Mouse (Mus musculus) forebrain, embryonic 15.5 days (tissue): ENCODE measurements at regions not wholly inside any gene's neighbourhood (a gene's known extent, or its start where the extent isn't known, plus 50 kb on each side); places are given as distances from the start of the nearest gene placed in this dataset.

Experiments
- ATAC-seq: fragments of 200-750 bp; cut with Nextera tagmentation; replicated peaks from 2 replicates; pipeline ENCODE4 v1.8.0; 2017; ENCODE audit warnings: mild to moderate bottlenecking, moderate TSS enrichment, moderate library complexity
- H3K27ac ChIP-seq: fragments of 300-500 bp; sonication (generic); replicated peaks from 2 replicates; pipeline ENCODE4 v1.5.1; 2015; ENCODE audit warnings: mild to moderate bottlenecking, inconsistent platforms
- H3K27me3 ChIP-seq: fragments of 300-500 bp; sonication (generic); 2 replicates; pipeline ENCODE4 v1.6.1; 2015; ENCODE audit warnings: inconsistent platforms
- H3K36me3 ChIP-seq: fragments of 300-500 bp; sonication (generic); 2 replicates; pipeline ENCODE4 v1.6.1; 2015; ENCODE audit warnings: mild to moderate bottlenecking, inconsistent platforms
- H3K4me1 ChIP-seq: fragments of 300-500 bp; sonication (generic); 2 replicates; pipeline ENCODE4 v1.6.1; 2015; ENCODE audit warnings: inconsistent platforms
- H3K4me2 ChIP-seq: fragments of 300-500 bp; sonication (generic); replicated peaks from 2 replicates; pipeline ENCODE4 v1.6.1; 2015; ENCODE audit warnings: mild to moderate bottlenecking, inconsistent platforms
- H3K4me3 ChIP-seq: fragments of 300-500 bp; sonication (generic); 2 replicates; pipeline ENCODE4 v1.5.1; 2015; ENCODE audit warnings: mild to moderate bottlenecking, inconsistent platforms
- H3K9ac ChIP-seq: fragments of 300-500 bp; sonication (generic); replicated peaks from 2 replicates; pipeline ENCODE4 v1.6.1; 2015; ENCODE audit warnings: mild to moderate bottlenecking, inconsistent platforms
- H3K9me3 ChIP-seq: fragments of 300-500 bp; sonication (generic); 2 replicates; pipeline ENCODE4 v1.6.1; 2016; ENCODE audit warnings: inconsistent platforms
- WGBS: fragments of 180-500 bp; shearing (Covaris S2); methylation state at CpG from one replicate; pipeline ENCODE4 v1.1.7; 2015; ENCODE audit warnings: mixed read lengths; 5-methylcytosine and 5-hydroxymethylcytosine counted together

DNA sequence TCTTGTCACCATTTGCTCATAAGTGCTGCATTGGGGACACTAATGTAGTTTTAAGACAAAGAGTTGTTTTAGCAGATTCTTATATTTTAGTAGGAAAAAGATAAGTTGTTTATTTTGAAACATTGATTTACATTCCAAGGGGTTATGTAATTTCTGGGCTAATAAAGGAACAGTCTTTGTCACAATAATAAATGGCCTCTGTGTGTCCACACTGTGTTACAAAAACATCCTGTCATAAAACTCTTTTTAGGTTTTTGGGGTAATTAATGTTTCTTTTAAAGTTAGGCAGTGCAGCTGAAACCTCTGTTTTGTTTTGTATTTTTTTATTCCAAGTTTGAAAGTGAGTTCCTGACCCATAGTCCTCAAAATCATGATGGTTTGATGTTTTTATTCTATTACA lies 210.4 kb upstream of the Col3a1 start:
- Histone ChIP-seq H3K27me3 (no peaks in the 10 kb centered on the region), H3K9ac (no peak overlapping the region), H3K9me3 (no peaks in the 10 kb centered on the region), H3K4me2 (no peak overlapping the region), H3K27ac (no peak overlapping the region), H3K4me3 (no peak overlapping the region), H3K36me3 (no peaks in the 10 kb centered on the region), H3K4me1 (no peaks in the 10 kb centered on the region)
- no peak for ATAC-seq

- no peaks in the 10 kb centered on the region for H3K4me1 ChIP-seq
- no peak overlapping the region for H3K4me3 ChIP-seq
- no peaks in the 10 kb centered on the region for H3K9me3 ChIP-seq
- H3K27me3 ChIP-seq = no peaks in the 10 kb centered on the region
- WGBS = 79% methylated on average over 1 of the region's 1 CpGs
- H3K27ac ChIP-seq = no peak overlapping the region
- ATAC-seq = peak; percentile 83
- no peaks in the 10 kb centered on the region for H3K36me3 ChIP-seq
- H3K9ac ChIP-seq = no peak overlapping the region
- H3K4me2 ChIP-seq = no peak overlapping the region
Measured at GRCm38 (mm10) chr1:45116409-45117144, 194.8 kb upstream of the Col3a1 start.

DNA sequence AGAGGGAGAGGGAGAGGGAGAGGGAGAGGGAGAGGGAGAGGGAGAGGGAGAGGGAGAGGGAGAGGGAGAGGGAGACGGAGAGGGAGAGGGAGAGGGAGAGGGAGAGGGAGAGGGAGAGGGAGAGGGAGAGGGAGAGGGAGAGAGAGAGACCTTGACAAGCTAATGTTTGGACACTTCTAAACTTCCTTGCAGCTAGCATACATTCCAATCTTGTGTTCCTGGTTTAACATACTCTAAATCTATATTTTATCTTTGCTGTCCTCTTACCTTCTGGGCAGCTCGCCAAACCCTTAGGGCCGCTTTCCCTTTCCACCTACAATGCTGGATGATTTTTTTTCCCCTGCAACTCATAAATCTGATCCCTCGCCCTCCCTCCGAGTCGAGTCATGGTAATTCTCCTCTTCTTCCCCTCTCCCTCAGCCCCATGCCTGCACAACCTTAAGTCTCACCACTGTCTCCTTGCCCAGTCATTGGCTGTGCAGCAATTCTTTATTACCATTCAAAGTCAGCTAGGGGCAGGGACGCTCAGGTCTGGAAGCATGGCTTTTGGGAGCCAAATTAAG lies 176.1 kb upstream of the Col3a1 start:
- Histone ChIP-seq H3K27ac (no peak overlapping the region), H3K9me3 (no peaks in the 10 kb centered on the region), H3K4me3 (no peak overlapping the region), H3K4me1 (no peaks in the 10 kb centered on the region), H3K36me3 (no peaks in the 10 kb centered on the region), H3K9ac (no peak overlapping the region), H3K27me3 (no peaks in the 10 kb centered on the region), H3K4me2 (no peak overlapping the region)
- 82% methylated on average over 6 of the region's 7 CpGs for WGBS
- no peak for ATAC-seq

DNA sequence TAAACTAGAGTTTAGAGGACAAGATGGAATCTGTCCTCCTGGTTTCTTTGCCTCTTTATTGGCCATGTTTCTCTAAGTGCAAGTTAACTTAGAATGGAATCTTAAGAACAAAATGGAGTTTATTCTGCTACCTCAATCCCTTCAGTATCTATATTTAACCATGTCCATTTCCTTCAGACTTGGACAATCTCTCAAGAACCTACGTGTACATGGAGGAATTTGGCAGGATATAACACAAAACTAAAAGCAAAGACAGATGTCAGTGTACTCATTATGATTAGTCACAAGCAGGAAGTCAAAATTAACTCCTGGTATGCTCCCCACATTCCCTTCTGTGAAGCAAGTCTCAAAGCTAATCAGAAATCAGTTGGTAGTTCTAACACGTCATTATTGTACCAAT lies 164.3 kb upstream of the Col3a1 start:
- Histone ChIP-seq H3K9me3 (no peaks in the 10 kb centered on the region), H3K36me3 (no peaks in the 10 kb centered on the region), H3K4me2 (no peak overlapping the region), H3K27me3 (no peaks in the 10 kb centered on the region), H3K4me1 (no peaks in the 10 kb centered on the region), H3K27ac (no peak overlapping the region), H3K4me3 (no peak overlapping the region), H3K9ac (no peak overlapping the region)
- 74% methylated on average over 2 of the region's 2 CpGs for WGBS
- no peak for ATAC-seq

DNA sequence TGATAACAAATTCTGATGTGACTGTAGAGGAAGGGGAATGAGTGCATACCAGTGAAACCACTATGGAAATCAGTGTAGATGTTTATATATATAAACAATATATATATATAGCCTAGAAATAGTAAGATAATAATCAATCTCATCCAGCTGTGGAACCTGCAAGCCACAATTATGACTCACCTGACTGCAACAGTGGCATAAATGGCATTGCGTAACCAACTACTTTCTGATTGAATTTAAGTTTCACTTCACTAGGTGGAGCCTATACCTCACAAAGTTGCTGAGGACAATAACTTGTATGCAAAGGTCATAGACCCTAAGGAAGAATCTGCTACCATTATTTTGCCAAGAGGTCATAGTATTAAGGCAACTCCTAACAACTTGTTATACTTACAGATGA lies 129.7 kb upstream of the Col3a1 start:
- H3K9me3 ChIP-seq = no peaks in the 10 kb centered on the region
- H3K4me2 ChIP-seq = no peak overlapping the region
- no peak overlapping the region for H3K4me3 ChIP-seq
- 92% methylated on average over 1 of the region's 1 CpGs for WGBS
- H3K4me1 ChIP-seq = no peaks in the 10 kb centered on the region
- H3K27me3 ChIP-seq = no peaks in the 10 kb centered on the region
- no peaks in the 10 kb centered on the region for H3K36me3 ChIP-seq
- no peak overlapping the region for H3K27ac ChIP-seq
- H3K9ac ChIP-seq = no peak overlapping the region
- no peak for ATAC-seq

GRCm38 (mm10) chr1:45185341-45185740 lies 126.0 kb upstream of the Col3a1 start:
- no peaks in the 10 kb centered on the region for H3K9me3 ChIP-seq
- H3K27me3 ChIP-seq = no peaks in the 10 kb centered on the region
- no peak for ATAC-seq
- no peak overlapping the region for H3K4me2 ChIP-seq
- H3K9ac ChIP-seq = no peak overlapping the region
- no peaks in the 10 kb centered on the region for H3K36me3 ChIP-seq
- H3K4me3 ChIP-seq = no peak overlapping the region
- no peaks in the 10 kb centered on the region for H3K4me1 ChIP-seq
- H3K27ac ChIP-seq = no peak overlapping the region

GRCm38 (mm10) chr1:45207926-45208325 lies 103.4 kb upstream of the Col3a1 start:
- Histone ChIP-seq H3K27ac (no peak overlapping the region), H3K27me3 (no peaks in the 10 kb centered on the region), H3K36me3 (no peaks in the 10 kb centered on the region), H3K9me3 (no peaks in the 10 kb centered on the region), H3K4me3 (no peak overlapping the region), H3K4me2 (no peak overlapping the region), H3K9ac (no peak overlapping the region), H3K4me1 (no peaks in the 10 kb centered on the region)
- ATAC-seq = no peak
- WGBS = 89% methylated on average over 2 of the region's 2 CpGs

DNA sequence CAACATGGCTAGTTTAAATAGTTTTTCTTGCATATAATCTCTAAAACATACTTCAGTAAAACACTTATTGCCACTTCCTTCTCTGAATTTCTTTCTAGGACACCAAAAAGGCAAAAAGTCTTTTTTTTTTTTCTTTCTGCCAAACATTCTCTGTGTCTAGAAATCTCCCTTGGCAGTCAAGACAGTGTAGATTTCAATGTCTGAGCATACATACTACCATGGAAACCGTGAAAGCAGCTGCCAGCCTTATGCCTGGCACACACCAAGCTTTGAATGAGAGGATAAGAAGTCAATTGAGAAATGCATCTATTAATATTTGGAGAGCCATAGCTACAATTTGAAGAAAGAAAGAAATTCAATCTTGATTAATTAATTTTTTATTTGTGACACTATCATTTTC lies 95.1 kb upstream of the Col3a1 start:
- H3K27ac ChIP-seq = no peak overlapping the region
- no peaks in the 10 kb centered on the region for H3K27me3 ChIP-seq
- H3K4me3 ChIP-seq = no peak overlapping the region
- no peak overlapping the region for H3K4me2 ChIP-seq
- no peak overlapping the region for H3K9ac ChIP-seq
- H3K4me1 ChIP-seq = no peaks in the 10 kb centered on the region
- WGBS = 78% methylated on average over 1 of the region's 1 CpGs
- 0 out of 2 replicates have a peak, but pooled peaks have one; percentile 71 for ATAC-seq
- no peaks in the 10 kb centered on the region for H3K9me3 ChIP-seq
- no peaks in the 10 kb centered on the region for H3K36me3 ChIP-seq
